Mouse (Mus musculus): ENCODE results near the gene Kif21b. TPM values are rescaled to one million over a fixed set of nuclear protein-coding genes. Genes with fewer than 3 reads are reported as not detected.

The Kif21b gene
- polyA plus RNA-seq, 1 experiment from 2014 or later = 5.6 TPM

DNA sequence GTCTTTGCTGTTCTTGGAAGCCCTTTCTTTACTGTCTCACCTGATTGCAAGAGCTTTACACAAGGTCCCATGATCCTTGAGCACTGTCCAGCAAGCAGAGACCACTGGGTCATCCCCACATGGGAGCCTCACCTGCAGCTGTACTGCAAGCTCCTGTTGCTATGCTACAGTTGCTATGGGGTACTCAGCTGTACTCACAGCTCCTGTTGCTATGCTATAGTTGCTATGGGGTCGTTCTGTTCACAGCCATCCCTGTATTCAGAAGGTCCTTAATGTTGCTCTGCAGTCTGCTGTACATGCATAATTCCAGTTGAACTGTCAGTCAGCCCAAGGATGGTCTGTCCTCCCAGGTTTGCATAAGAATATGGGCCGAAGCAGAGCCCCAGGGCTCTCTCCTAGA lies 34.2 kb downstream of the Kif21b start:
- 60% methylated on average over 2 of the region's 2 CpGs for WGBS
- H3K36me3 ChIP-seq = peaks cover 84% of the 10 kb centered on the region

DNA sequence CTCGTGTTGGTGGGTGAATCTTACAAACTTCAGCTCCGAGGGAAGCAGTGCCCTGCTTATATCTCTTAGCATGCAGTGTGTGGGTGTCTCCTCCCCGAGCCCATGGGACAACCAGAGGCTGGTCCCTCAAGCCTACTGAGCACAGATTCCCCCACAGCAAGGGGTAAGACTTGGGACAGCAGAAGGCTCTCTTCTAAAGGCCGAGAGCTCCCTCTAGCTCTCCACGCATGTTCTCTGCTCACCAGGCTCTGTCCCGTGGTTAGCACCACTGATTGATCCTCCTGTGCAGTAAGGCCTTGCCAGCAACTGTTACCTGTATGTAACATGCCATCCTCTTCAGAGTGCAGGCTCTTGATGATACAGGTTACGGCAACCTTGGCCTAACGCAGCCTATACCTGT lies 36.5 kb downstream of the Kif21b start:
- H3K27ac ChIP-seq = no peak overlapping the region
- ATAC-seq (ENCODE audit: low FRiP score, low read depth) = no peak
- H3K4me3 ChIP-seq = no peak overlapping the region
- 69% methylated on average over 8 of the region's 8 CpGs for WGBS
- H3K36me3 ChIP-seq = peaks cover 81% of the 10 kb centered on the region
- no peak overlapping the region for H3K4me2 ChIP-seq (replicated peaks)
- no peaks in the 10 kb centered on the region for H3K27me3 ChIP-seq
- no peak overlapping the region for H3K9ac ChIP-seq
- no peaks in the 10 kb centered on the region for H3K9me3 ChIP-seq
- H3K4me1 ChIP-seq = no peaks in the 10 kb centered on the region

More for the DNA sequence above, 34.2 kb downstream of the Kif21b start:
- no peak for ATAC-seq (ENCODE audit: low FRiP score, low read depth)
- Histone ChIP-seq H3K4me1 (0 out of 2 replicates have a peak, but pooled peaks cover 7% of the 10 kb centered on the region), H3K27ac (no peak overlapping the region), H3K27me3 (no peaks in the 10 kb centered on the region), H3K4me2 (replicated peaks) (no peak overlapping the region), H3K9ac (no peak overlapping the region), H3K4me3 (no peak overlapping the region), H3K9me3 (no peaks in the 10 kb centered on the region)

DNA sequence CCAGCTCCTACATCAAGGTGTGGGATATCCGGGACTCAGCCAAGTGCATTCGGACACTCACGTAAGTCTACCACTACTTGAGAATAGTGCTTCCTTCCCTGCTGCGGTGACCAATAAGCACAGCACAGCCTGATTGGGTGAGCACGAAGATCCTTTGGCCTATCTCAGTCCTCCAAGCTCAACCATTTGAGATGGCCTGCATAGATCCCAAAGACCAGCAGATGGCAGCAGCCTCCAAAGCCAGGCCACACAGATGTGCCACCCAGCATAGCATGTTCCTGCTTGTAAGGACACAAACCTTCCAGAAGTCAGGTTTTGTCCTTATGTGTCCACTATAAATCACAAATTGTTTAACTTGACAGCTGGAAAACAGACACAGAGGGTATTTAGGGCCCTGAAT lies 38.9 kb downstream of the Kif21b start:
- Histone ChIP-seq H3K9ac (no peak overlapping the region), H3K9me3 (no peaks in the 10 kb centered on the region), H3K4me2 (replicated peaks) (no peak overlapping the region), H3K4me3 (no peak overlapping the region), H3K4me1 (peaks cover 12% of the 10 kb centered on the region), H3K27ac (no peak overlapping the region), H3K36me3 (peaks cover 72% of the 10 kb centered on the region), H3K27me3 (no peaks in the 10 kb centered on the region)
- WGBS = 7% methylated on average over 5 of the region's 5 CpGs
- peak; percentile 70 for ATAC-seq (ENCODE audit: low FRiP score, low read depth)

DNA sequence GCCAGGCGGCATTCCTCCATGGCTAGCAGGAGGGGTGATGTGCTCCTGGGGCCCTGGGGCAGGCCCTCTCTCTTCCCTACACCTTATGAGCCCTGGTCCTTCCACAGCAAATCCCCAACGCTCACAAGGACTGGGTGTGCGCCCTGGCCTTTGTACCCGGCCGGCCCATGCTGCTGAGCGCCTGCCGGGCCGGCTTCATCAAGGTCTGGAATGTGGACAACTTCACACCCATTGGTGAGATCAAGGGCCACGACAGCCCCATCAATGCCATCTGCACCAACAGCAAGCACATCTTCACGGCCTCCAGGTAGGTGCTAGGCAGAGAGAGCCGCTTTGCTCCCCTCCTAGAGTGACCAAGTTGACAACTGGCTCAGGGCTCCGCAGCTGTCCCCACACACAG lies 41.5 kb downstream of the Kif21b start:
- no peak overlapping the region for H3K27ac ChIP-seq
- peaks cover 72% of the 10 kb centered on the region for H3K36me3 ChIP-seq
- WGBS = 62% methylated on average over 12 of the region's 12 CpGs
- H3K9me3 ChIP-seq = no peaks in the 10 kb centered on the region
- no peak for ATAC-seq (ENCODE audit: low FRiP score, low read depth)
- H3K4me1 ChIP-seq = peaks cover 12% of the 10 kb centered on the region
- peak overlapping the region; percentile 8; the same call in 1 of the 2 replicates for H3K9ac ChIP-seq
- no peak overlapping the region for H3K4me3 ChIP-seq
- H3K4me2 ChIP-seq (replicated peaks) = no peak overlapping the region
- H3K27me3 ChIP-seq = no peaks in the 10 kb centered on the region

DNA sequence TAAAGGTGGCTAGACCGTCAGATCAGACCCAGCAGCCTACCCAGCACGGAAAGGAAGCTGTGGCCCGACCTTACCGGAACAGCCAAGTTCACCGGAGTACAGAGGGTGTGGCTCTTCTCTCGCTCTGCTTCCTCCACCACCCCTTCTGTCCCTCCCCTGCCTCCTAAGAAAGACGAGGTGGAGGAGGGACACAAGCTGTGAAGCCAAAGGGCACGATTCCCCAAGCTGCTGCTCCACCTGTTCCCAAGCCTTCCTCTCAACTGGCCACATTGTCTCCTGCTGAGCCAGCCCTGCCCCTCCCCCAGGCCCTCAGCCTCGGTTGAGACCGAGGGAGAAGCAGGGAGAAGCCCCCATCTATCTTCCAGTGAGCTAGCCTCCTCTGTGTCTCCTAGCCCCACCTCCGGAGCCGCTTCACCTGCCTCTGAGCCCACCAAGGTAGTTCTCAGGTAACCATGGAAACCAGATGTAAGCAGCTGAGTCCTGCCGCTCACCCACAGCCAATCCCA lies 43.0 kb downstream of the Kif21b start:
- Histone ChIP-seq H3K4me2 (replicated peaks) (peak overlapping the region; percentile 21; the same call in 1 of the 2 replicates), H3K36me3 (peaks cover 60% of the 10 kb centered on the region)

DNA sequence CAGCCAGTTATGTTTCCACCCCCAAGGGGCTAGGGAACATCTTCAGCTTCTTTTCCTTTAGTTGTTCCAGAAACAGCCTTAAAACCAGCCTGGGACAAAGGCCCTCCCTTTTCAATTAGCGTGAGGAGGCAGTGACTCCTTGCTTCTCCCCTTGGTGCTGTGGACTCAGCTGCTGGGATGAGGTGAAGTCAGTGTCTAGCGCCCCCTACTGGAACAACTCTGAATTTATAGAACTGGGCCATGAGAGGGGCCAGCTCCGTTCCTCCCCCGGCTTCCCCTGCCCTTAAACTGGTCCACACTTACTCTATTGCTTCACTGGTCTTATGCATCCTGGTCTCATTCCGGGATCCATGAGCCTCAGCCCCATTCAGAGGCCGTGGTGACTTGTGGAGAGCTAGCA lies 44.0 kb downstream of the Kif21b start:
- H3K4me3 ChIP-seq = no peak overlapping the region
- no peaks in the 10 kb centered on the region for H3K9me3 ChIP-seq
- peaks cover 12% of the 10 kb centered on the region for H3K4me1 ChIP-seq
- WGBS = 37% methylated on average over 6 of the region's 6 CpGs
- no peaks in the 10 kb centered on the region for H3K27me3 ChIP-seq
- peaks cover 57% of the 10 kb centered on the region for H3K36me3 ChIP-seq
- ATAC-seq (ENCODE audit: low FRiP score, low read depth) = peak; percentile 18; the same call in 1 of the 2 replicates
- H3K27ac ChIP-seq = no peak overlapping the region
- H3K4me2 ChIP-seq (replicated peaks) = no peak overlapping the region
- no peak overlapping the region for H3K9ac ChIP-seq

More for the DNA sequence above, 43.0 kb downstream of the Kif21b start:
- Histone ChIP-seq H3K9me3 (no peaks in the 10 kb centered on the region), H3K9ac (no peak overlapping the region), H3K27ac (no peak overlapping the region), H3K4me3 (no peak overlapping the region), H3K27me3 (no peaks in the 10 kb centered on the region), H3K4me1 (peaks cover 12% of the 10 kb centered on the region)
- no peak for ATAC-seq (ENCODE audit: low FRiP score, low read depth)
- 16% methylated on average over 13 of the region's 13 CpGs for WGBS

DNA sequence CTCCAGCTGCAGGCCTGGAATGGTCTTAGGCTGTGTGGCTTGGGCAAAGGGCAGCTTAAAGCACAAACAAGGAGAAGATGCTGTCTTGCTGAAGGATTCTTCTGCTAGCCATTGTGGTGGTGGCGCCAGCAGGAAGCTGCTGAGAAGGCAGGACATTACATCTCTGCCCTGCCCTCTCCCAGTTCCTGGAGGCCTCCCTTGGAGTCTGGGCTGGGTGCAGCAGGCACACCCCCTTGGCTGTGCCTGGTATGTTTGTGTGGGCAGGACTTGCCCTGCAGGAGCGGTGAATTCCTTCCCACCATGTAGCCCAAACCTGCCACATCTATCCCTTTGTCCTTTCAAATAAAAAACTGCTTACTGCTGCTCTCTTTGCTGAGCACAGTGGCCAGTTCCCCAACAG lies 45.9 kb downstream of the Kif21b start:
- no peak for ATAC-seq (ENCODE audit: low FRiP score, low read depth)
- Histone ChIP-seq H3K27ac (no peak overlapping the region), H3K4me2 (replicated peaks) (no peak overlapping the region), H3K9me3 (no peaks in the 10 kb centered on the region), H3K4me3 (no peak overlapping the region), H3K36me3 (peaks cover 43% of the 10 kb centered on the region), H3K27me3 (no peaks in the 10 kb centered on the region), H3K9ac (peak overlapping the region; percentile 25; the same call in 1 of the 2 replicates), H3K4me1 (peaks cover 12% of the 10 kb centered on the region)
- 89% methylated on average over 2 of the region's 2 CpGs for whole genome bisulfite sequencing

DNA sequence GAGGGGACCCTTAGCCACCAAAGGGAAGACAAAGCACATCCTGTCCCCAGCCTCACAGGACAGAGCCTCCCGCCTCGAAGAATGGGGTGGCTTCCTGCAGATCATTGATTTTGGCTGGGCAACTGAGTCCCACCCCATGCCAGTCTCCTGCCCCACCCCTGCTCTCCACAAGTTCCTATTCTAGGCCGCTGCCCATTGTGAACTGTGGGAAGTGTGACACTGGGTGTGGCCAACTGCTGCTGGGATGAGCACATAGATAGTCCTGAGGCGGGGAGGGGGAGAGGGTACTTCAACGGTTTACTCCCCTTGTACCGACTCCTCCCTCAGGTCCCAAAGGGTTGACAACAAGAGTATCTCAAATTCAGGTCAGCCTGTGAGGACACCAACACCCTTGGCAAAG lies 47.6 kb downstream of the Kif21b start:
- H3K4me3 ChIP-seq = no peak overlapping the region
- no peaks in the 10 kb centered on the region for H3K27me3 ChIP-seq
- no peak overlapping the region for H3K27ac ChIP-seq
- no peak for ATAC-seq (ENCODE audit: low FRiP score, low read depth)
- peaks cover 29% of the 10 kb centered on the region for H3K36me3 ChIP-seq
- peaks cover 8% of the 10 kb centered on the region for H3K4me1 ChIP-seq
- no peak overlapping the region for H3K4me2 ChIP-seq (replicated peaks)
- no peaks in the 10 kb centered on the region for H3K9me3 ChIP-seq
- H3K9ac ChIP-seq = no peak overlapping the region
- 64% methylated on average over 6 of the region's 6 CpGs for WGBS

DNA sequence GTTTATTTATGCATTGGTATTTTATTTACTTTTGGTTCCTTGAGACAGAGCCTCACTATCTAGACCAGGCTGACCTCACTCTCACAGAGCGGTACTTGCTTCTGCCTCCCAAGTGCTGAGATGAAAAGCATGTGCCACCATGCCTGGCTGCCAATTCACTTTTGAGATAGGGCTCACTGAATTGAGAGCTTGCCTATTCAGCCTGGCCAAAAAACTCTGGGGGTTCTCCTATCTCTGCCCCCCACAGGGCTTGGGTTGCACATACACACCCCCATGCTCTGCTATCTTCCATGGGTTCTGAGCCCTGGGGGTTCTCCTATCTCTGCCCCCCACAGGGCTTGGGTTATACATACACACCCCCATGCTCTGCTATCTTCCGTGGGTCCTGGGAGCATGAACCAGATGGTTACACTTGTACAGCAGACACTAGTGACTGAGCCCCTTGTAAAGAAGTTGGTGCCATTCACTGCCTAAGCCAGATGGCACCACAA lies 48.4 kb downstream of the Kif21b start:
- WGBS = 80% methylated on average over 2 of the region's 2 CpGs
- ATAC-seq (ENCODE audit: low FRiP score, low read depth) = no peak
- Histone ChIP-seq H3K27ac (no peak overlapping the region), H3K4me3 (no peak overlapping the region), H3K36me3 (peaks cover 21% of the 10 kb centered on the region), H3K27me3 (no peaks in the 10 kb centered on the region), H3K4me2 (replicated peaks) (no peak overlapping the region), H3K9ac (no peak overlapping the region), H3K4me1 (peaks cover under 1% of the 10 kb centered on the region; the same call in 1 of the 2 replicates), H3K9me3 (no peaks in the 10 kb centered on the region)

DNA sequence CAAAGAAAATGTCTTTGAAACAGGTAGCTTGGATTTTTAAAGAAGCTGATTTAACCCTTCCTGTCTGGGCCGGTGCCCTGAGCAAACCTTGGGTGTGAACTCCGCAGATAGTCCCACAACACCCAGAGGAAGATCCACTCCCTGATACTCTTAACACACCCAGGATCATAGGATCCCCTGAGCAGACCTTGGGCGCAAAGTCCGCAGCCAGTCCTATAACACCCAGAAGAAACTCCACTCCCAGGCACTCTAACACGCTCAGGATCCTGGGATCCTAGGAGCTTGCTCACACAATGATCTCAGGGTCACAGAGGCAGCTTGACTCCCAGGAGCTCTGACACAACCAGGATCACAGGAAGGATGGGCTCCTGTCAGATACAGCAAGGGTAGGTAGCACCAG lies 58.8 kb downstream of the Kif21b start:
- H3K27me3 ChIP-seq = no peaks in the 10 kb centered on the region
- WGBS = 92% methylated on average over 5 of the region's 5 CpGs

DNA sequence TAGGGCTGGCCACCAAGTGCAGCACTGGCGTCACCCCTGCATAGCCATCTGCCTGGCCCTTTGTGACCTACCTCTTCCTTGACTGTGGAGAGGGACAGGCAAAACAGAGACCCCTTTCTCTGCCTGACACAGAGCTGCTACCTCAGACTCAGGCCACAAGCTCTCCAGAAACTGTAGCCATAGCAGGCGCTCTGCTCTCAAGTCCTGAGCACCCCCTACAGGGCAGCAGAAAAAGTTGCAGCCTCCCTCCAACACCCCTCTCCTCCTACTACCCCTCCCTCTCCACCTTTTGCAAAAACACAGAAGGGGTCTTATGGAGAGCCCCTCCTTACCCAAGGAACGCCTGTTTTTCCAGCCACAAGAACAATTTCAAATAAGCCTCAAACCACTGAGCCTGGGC lies 81.6 kb downstream of the Kif21b start, which contains the start of gene Mroh3:
TSS of gene Mroh3 (minus strand) at position 26 of the 400 bp plus-strand sequence.
- Histone ChIP-seq H3K9me3 (no peaks in the 10 kb centered on the region), H3K4me3 (no peak within 1 kb of the TSS), H3K27ac (no peak within 1 kb of the TSS), H3K27me3 (no peaks in the 10 kb centered on the region), H3K4me1 (no peaks in the 10 kb centered on the region), H3K4me2 (replicated peaks) (no peak within 1 kb of the TSS), H3K36me3 (peaks cover 51% of the 10 kb centered on the region), H3K9ac (no peak within 1 kb of the TSS)
- ATAC-seq (ENCODE audit: low FRiP score, low read depth) = peak; percentile 61
- 50% methylated on average over 3 of the region's 3 CpGs for WGBS

More for the DNA sequence above, 58.8 kb downstream of the Kif21b start:
- Histone ChIP-seq H3K9me3 (no peaks in the 10 kb centered on the region), H3K9ac (no peak overlapping the region), H3K4me3 (no peak overlapping the region), H3K27ac (no peak overlapping the region), H3K4me2 (replicated peaks) (no peak overlapping the region), H3K4me1 (no peaks in the 10 kb centered on the region), H3K36me3 (no peaks in the 10 kb centered on the region)
- ATAC-seq (ENCODE audit: low FRiP score, low read depth) = no peak

DNA sequence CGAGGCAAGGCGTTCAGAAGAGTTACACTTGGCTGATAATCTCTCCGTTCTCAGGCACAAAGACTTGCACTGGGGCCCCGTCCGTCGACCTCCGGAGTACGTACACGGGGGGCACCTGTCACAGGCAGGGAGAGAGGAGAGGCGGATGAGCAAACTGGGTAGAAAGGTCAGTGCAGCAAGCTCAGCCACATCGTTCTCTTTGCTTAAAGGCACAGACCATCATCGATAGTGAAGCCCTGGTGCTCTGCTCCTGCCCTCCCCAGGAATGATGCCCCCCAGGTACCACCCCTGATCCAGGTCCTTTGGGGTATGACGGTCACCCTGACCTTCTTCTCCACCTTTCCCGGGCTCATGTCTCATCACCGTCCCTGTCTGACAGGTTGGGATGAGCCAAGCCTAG lies 83.1 kb downstream of the Kif21b start:
- 88% methylated on average over 15 of the region's 15 CpGs for WGBS
- Histone ChIP-seq H3K36me3 (peaks cover 66% of the 10 kb centered on the region), H3K27ac (no peak overlapping the region), H3K9me3 (no peaks in the 10 kb centered on the region), H3K4me3 (no peak overlapping the region), H3K27me3 (no peaks in the 10 kb centered on the region), H3K4me2 (replicated peaks) (no peak overlapping the region), H3K4me1 (no peaks in the 10 kb centered on the region), H3K9ac (no peak overlapping the region)
- no peak for ATAC-seq (ENCODE audit: low FRiP score, low read depth)

All from limb, embryonic 13.5 days (tissue).